Mouse (Mus musculus): ENCODE measurements around the gene Atxn7l3.
A peak's percentile ranks its signal among the peaks of the same experiment; 100 is the strongest.

GRCm38 (mm10) chr11:102257514-102257913, 38.9 kb downstream of the Atxn7l3 start:
- TF ChIP-seq CTCF (conservative IDR thresholded peaks at IDR 0.05; ENCODE audit: low read length): peak; percentile 58
- TF ChIP-seq POU5F1 (IDR thresholded peaks at IDR 0.05; ENCODE audit: borderline replicate concordance, low read length): no peak

Data from E14TG2a.4 (cell line).